Mouse (Mus musculus) left cerebral cortex, adult 18-20 months (tissue): ENCODE measurements around the gene Sf3a3. TPM values are rescaled to one million over a fixed set of nuclear protein-coding genes. Genes with fewer than 3 reads are reported as not detected.

ENCODE experiments used
- DNase-seq, 2 experiments: peaks; one replicate each; pipeline ENCODE4 v3.0.0; 2021 to 2022; ENCODE audit warnings: low spot score in 2 of 2, mixed read lengths in 1 of 2
- microRNA-seq, 2 experiments: library from miRNA; unstranded; fragments of <30 nt; microRNA quantifications; one replicate each; pipeline ENCODE4 v1.2.0; 2021
- total RNA-seq, 2 experiments: library from RNA; stranded (reverse); gene quantifications; 2 replicates each; pipeline ENCODE4 v1.2.3; 2021

The Sf3a3 gene
- total RNA-seq, 2 experiments from 2014 or later, result 33.9 to 42.3 TPM

GRCm38 (mm10) chr4:124773449-124773848 is 58.9 kb downstream of the Sf3a3 start:
- no peak for DNase-seq

- no peak for DNase-seq
Observed at GRCm38 (mm10) chr4:124773995-124774394, 59.4 kb downstream of the Sf3a3 start.

GRCm38 (mm10) chr4:124774429-124774828 is 59.9 kb downstream of the Sf3a3 start:
- DNase-seq, result no peak

- no peak for DNase-seq
Observed at GRCm38 (mm10) chr4:124781361-124781760, 66.8 kb downstream of the Sf3a3 start.

Small RNAs within 50 kb of the gene (microRNA-seq; reads per million reads assigned to microRNA genes)
- gene Gm24721, result 0 reads per million in 2 experiments
- gene Mir697, result 0 reads per million in 2 experiments
- gene Mir698, result 0.75 to 1.3 reads per million in 2 experiments

Other genes starting within 250 kb of the Sf3a3 start
- under 1 TPM in 1 of 2 experiments, not detected in 1; 0.86 TPM for gene 3100002H09Rik, start 104.0 kb upstream of the Sf3a3 start, total RNA-seq
- gene Pou3f1, start 58.0 kb upstream of the Sf3a3 start, total RNA-seq, result 10 to 100 TPM; 17.1 to 17.3 TPM
- 10 to 100 TPM; 15.0 to 15.3 TPM for gene Utp11, start 21.2 kb upstream of the Sf3a3 start, total RNA-seq
- 1 to 10 TPM; 1.3 TPM for gene Fhl3, start 14.1 kb upstream of the Sf3a3 start, total RNA-seq
- 10 to 100 TPM; 37.2 to 42.3 TPM for gene Inpp5b, start 27.1 kb downstream of the Sf3a3 start, total RNA-seq
- gene Mtf1, start 87.3 kb downstream of the Sf3a3 start, total RNA-seq, result 10 to 100 TPM; 25.8 to 27.8 TPM
- 10 to 100 TPM; 38.3 to 39.3 TPM for gene Yrdc, start 135.9 kb downstream of the Sf3a3 start, total RNA-seq
- gene 1110065P20Rik, start 136.4 kb downstream of the Sf3a3 start, total RNA-seq, result 10 to 100 TPM; 73.1 to 75.8 TPM
- gene Maneal, start 147.4 kb downstream of the Sf3a3 start, total RNA-seq, result 10 to 100 TPM; 53.8 to 55.5 TPM
- gene Epha10, start 166.1 kb downstream of the Sf3a3 start, total RNA-seq, result 10 to 100 TPM; 44.4 to 46.0 TPM
- gene 9930104L06Rik, start 222.3 kb downstream of the Sf3a3 start, total RNA-seq, result 10 to 100 TPM; 17.5 to 19.3 TPM
- gene Cdca8, start 224.5 kb downstream of the Sf3a3 start, total RNA-seq, result 1 to 10 TPM in 1 of 2 experiments, under 1 TPM in 1; 0.96 to 1.8 TPM